Mouse (Mus musculus) lung, embryonic 14.5 days (tissue): ENCODE data around the gene Rnf135. TPM values are rescaled to one million over a fixed set of nuclear protein-coding genes. Genes with fewer than 3 reads are reported as not detected.

Experiments
- ATAC-seq: fragments of 200-750 bp; cut with Nextera tagmentation; 2 replicates; pipeline ENCODE4 v1.8.0; 2017; ENCODE audit warnings: mild to moderate bottlenecking, moderate TSS enrichment, moderate library complexity; ENCODE audit not compliant: insufficient read depth
- DNase-seq: peaks from one replicate; pipeline ENCODE4 v3.0.0-alpha.2; 2015
- H3K27ac ChIP-seq: fragments of 300-500 bp; sonication (generic); 2 replicates; pipeline ENCODE4 v1.5.1; 2014; ENCODE audit warnings: low read depth, mild to moderate bottlenecking, moderate library complexity
- H3K27me3 ChIP-seq: fragments of 300-500 bp; sonication (generic); 2 replicates; pipeline ENCODE4 v1.6.1; 2014; ENCODE audit warnings: low read length, control low read depth; ENCODE audit not compliant: insufficient read depth
- H3K36me3 ChIP-seq: fragments of 300-500 bp; sonication (generic); 2 replicates; pipeline ENCODE4 v1.6.1; 2014; ENCODE audit warnings: control low read depth; ENCODE audit not compliant: insufficient read depth
- H3K4me1 ChIP-seq: fragments of 300-500 bp; sonication (generic); 2 replicates; pipeline ENCODE4 v1.6.1; 2014; ENCODE audit warnings: antibody characterized with exemption, control low read depth; ENCODE audit not compliant: insufficient read depth
- H3K4me2 ChIP-seq: fragments of 300-500 bp; sonication (generic); 2 replicates; pipeline ENCODE4 v1.6.1; 2014; ENCODE audit warnings: mild to moderate bottlenecking
- H3K4me3 ChIP-seq: fragments of 300-500 bp; sonication (generic); 2 replicates; pipeline ENCODE4 v1.5.1; 2014; ENCODE audit warnings: low read depth, low read length
- H3K9ac ChIP-seq: fragments of 300-500 bp; sonication (generic); 2 replicates; pipeline ENCODE4 v1.6.1; 2014
- H3K9me3 ChIP-seq: fragments of 300-500 bp; sonication (generic); 2 replicates; pipeline ENCODE4 v1.6.1; 2016; ENCODE audit warnings: low read depth, low read length, control low read depth
- CTCF ChIP-seq: IDR thresholded peaks from 2 replicates; pipeline ENCODE4 v1.5.1; 2016; ENCODE audit warnings: antibody characterized with exemption, low read depth
- WGBS: fragments of 180-500 bp; shearing (Covaris S2); extraction: QIAGEN DNeasy Blood & Tissue Kit; methylation state at CpG from one replicate; pipeline ENCODE4 v1.1.7; 2014; 5-methylcytosine and 5-hydroxymethylcytosine counted together
- polyA plus RNA-seq: library from polyadenylated mRNA; unstranded; fragments of >200 nt; fragmentation: Nextera tagmentation; extraction: Ambion mirVana; gene quantifications from 2 replicates; pipeline ENCODE4 v1.2.1, GENCODE M21; 2014

The Rnf135 gene
- polyA plus RNA-seq, 1 experiment from 2014 or later = 6.6 TPM

GRCm38 (mm10) chr11:80153857-80154495 is 29.7 kb upstream of the Rnf135 start, which contains the start of gene Adap2:
Gene Adap2 (plus strand): TSS chr11:80154105.
- H3K9me3 ChIP-seq = no peaks in the 10 kb centered on the region
- H3K9ac ChIP-seq = peak within 1 kb of the TSS; percentile 43; the same call in 1 of the 2 replicates
- no peaks in the 10 kb centered on the region for H3K36me3 ChIP-seq
- peak within 1 kb of the TSS; percentile 72 for H3K4me2 ChIP-seq
- no peak within 1 kb of the TSS for H3K27ac ChIP-seq
- peak within 1 kb of the TSS; percentile 51 for H3K4me3 ChIP-seq
- ATAC-seq (peak; percentile 95), DNase-seq (peak; percentile 91)
- peaks cover 32% of the 10 kb centered on the region for H3K27me3 ChIP-seq
- TF ChIP-seq CTCF = no peak
- 3% methylated on average over 47 of the region's 47 CpGs for WGBS
- H3K4me1 ChIP-seq = no peaks in the 10 kb centered on the region

- H3K27ac ChIP-seq = no peak overlapping the region
- peaks cover 32% of the 10 kb centered on the region for H3K27me3 ChIP-seq
- H3K4me1 ChIP-seq = no peaks in the 10 kb centered on the region
- H3K4me3 ChIP-seq = peak overlapping the region; percentile 51
- no peak for ATAC-seq
- TF ChIP-seq CTCF = no peak
- H3K36me3 ChIP-seq = no peaks in the 10 kb centered on the region
- WGBS = 23% methylated on average over 25 of the region's 25 CpGs
- no peaks in the 10 kb centered on the region for H3K9me3 ChIP-seq
- no peak for DNase-seq
- H3K9ac ChIP-seq = peak overlapping the region; percentile 43; the same call in 1 of the 2 replicates
- peak overlapping the region; percentile 72 for H3K4me2 ChIP-seq
Observed at GRCm38 (mm10) chr11:80154501-80154900, 29.1 kb upstream of the Rnf135 start.

GRCm38 (mm10) chr11:80155541-80155940 is 28.1 kb upstream of the Rnf135 start:
- no peak for DNase-seq
- no peak overlapping the region for H3K4me2 ChIP-seq
- H3K4me3 ChIP-seq = no peak overlapping the region
- no peaks in the 10 kb centered on the region for H3K4me1 ChIP-seq
- H3K9ac ChIP-seq = no peak overlapping the region
- WGBS = 82% methylated on average over 8 of the region's 8 CpGs
- no peaks in the 10 kb centered on the region for H3K9me3 ChIP-seq
- TF ChIP-seq CTCF = no peak
- no peak overlapping the region for H3K27ac ChIP-seq
- no peak for ATAC-seq
- no peaks in the 10 kb centered on the region for H3K36me3 ChIP-seq
- peaks cover 32% of the 10 kb centered on the region for H3K27me3 ChIP-seq

GRCm38 (mm10) chr11:80155961-80156360 is 27.7 kb upstream of the Rnf135 start:
- ATAC-seq (no peak), DNase-seq (no peak)
- no peak for TF ChIP-seq CTCF
- Histone ChIP-seq H3K4me3 (no peak overlapping the region), H3K36me3 (no peaks in the 10 kb centered on the region), H3K9ac (no peak overlapping the region), H3K9me3 (no peaks in the 10 kb centered on the region), H3K4me1 (no peaks in the 10 kb centered on the region), H3K27ac (no peak overlapping the region), H3K4me2 (no peak overlapping the region), H3K27me3 (peaks cover 32% of the 10 kb centered on the region)
- WGBS = 84% methylated on average over 4 of the region's 4 CpGs

GRCm38 (mm10) chr11:80156841-80157240 is 26.8 kb upstream of the Rnf135 start:
- Histone ChIP-seq H3K36me3 (no peaks in the 10 kb centered on the region), H3K27me3 (peaks cover 32% of the 10 kb centered on the region)
- WGBS = 80% methylated on average over 4 of the region's 4 CpGs

GRCm38 (mm10) chr11:80159018-80159417 is 24.6 kb upstream of the Rnf135 start:
- TF ChIP-seq CTCF = no peak
- H3K4me3 ChIP-seq = no peak overlapping the region
- H3K36me3 ChIP-seq = no peaks in the 10 kb centered on the region
- no peaks in the 10 kb centered on the region for H3K9me3 ChIP-seq
- H3K9ac ChIP-seq = no peak overlapping the region
- no peak for DNase-seq
- H3K4me1 ChIP-seq = no peaks in the 10 kb centered on the region
- H3K4me2 ChIP-seq = no peak overlapping the region
- 66% methylated on average over 7 of the region's 7 CpGs for WGBS
- peaks cover 21% of the 10 kb centered on the region for H3K27me3 ChIP-seq
- no peak overlapping the region for H3K27ac ChIP-seq
- ATAC-seq = no peak

More at GRCm38 (mm10) chr11:80156841-80157240, 26.8 kb upstream of the Rnf135 start:
- no peaks in the 10 kb centered on the region for H3K9me3 ChIP-seq
- TF ChIP-seq CTCF = no peak
- no peak overlapping the region for H3K9ac ChIP-seq
- no peak overlapping the region for H3K4me3 ChIP-seq
- DNase-seq (no peak), ATAC-seq (no peak)
- H3K4me1 ChIP-seq = no peaks in the 10 kb centered on the region
- no peak overlapping the region for H3K27ac ChIP-seq
- no peak overlapping the region for H3K4me2 ChIP-seq

- Histone ChIP-seq H3K27me3 (peaks cover under 1% of the 10 kb centered on the region; the same call in 1 of the 2 replicates), H3K27ac (no peak overlapping the region), H3K9me3 (no peaks in the 10 kb centered on the region), H3K36me3 (no peaks in the 10 kb centered on the region), H3K4me2 (no peak overlapping the region), H3K4me1 (no peaks in the 10 kb centered on the region), H3K4me3 (no peak overlapping the region), H3K9ac (no peak overlapping the region)
- DNase-seq (no peak), ATAC-seq (no peak)
- 73% methylated on average over 4 of the region's 4 CpGs for WGBS
- TF ChIP-seq CTCF = no peak
Observed at GRCm38 (mm10) chr11:80161041-80161440, 22.6 kb upstream of the Rnf135 start.
